ENCODE assay signal across 29 mouse cellular contexts in the genomic region with DNA sequence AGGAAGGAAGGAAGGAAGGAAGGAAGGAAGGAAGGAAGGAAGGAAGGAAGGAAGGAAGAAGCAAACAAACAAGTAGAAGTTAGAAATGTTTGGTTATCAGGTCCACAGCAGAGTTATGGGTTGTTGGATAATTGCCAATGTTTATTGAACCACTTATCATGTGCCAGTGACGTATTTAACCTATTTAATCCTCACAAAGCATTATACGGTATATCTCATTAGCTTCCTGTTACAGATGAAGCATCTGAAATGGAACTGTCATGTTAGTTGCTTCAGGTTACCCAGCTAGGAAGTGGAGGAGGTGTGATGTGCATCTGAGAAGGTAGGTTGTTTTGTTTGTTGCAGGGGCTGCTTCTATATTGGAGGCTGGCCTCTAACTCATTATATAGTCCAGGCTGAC. TPM values are rescaled to one million over a fixed set of nuclear protein-coding genes. Genes with fewer than 3 reads are reported as not detected.
A peak's percentile ranks its signal among the peaks of the same experiment; 100 is the strongest.
DNase-seq lines count a peak whose midpoint lies in the region; ATAC-seq and TF ChIP-seq lines count a peak whose summit lies in the region.
"Had no signal": no experiment of that assay in that cellular context is flagged by ENCODE, and none has a peak within 500 bp of the region (broad histone marks: within the 10 kb centered on the region; RNA-seq: fewer than 3 reads in every experiment).

No protein-coding gene starts in this region.

- no peak for ATAC-seq in liver, embryonic 12.5 days
- ATAC-seq in megakaryocyte progenitor cell, adult 5-6 weeks (replicated peaks; ENCODE audit: poor library complexity): peak; percentile 43; the same call in 1 of the 2 replicates
- ATAC-seq in cerebellum, adult (ENCODE audit: insufficient number of reproducible peaks, low FRiP score, low TSS enrichment): no peak
- ATAC-seq: activated CD4-positive, CD25-positive, alpha-beta regulatory T cell, adult 4 months; forebrain, embryonic 14.5 days; forebrain, embryonic 16.5 days; Patski had no signal

- H3K4me3 ChIP-seq in liver, adult 2 months (ENCODE audit: insufficient read depth, low read depth, low read length): peak overlapping the region; percentile 75
- H3K4me3 ChIP-seq in liver, embryonic 12.5 days: no peak overlapping the region
- H3K4me3 ChIP-seq in MEL (ENCODE audit: control insufficient read depth in 1 of 2, insufficient read depth in 1 of 2, low read depth in 2 of 2, low read length in 2 of 2): no peak overlapping the region
- H3K4me3 ChIP-seq: embryonic facial prominence, embryonic 13.5 days; embryonic facial prominence, embryonic 15.5 days; erythroblast, embryonic 14.5 days; forebrain, embryonic 10.5 days; forebrain, embryonic 12.5 days had no signal

- peaks cover 25% of the 10 kb centered on the region; the same call in 1 of the 2 replicates for H3K79me2 ChIP-seq in liver, adult 2 months (ENCODE audit: control insufficient read depth, insufficient read depth, low read length)
- H3K79me2 ChIP-seq in MEL (ENCODE audit: control insufficient read depth, insufficient read depth, low read length, poor library complexity): no peaks in the 10 kb centered on the region

- H3K27ac ChIP-seq in liver, adult 2 months (replicated peaks; ENCODE audit: insufficient read depth, low read depth, low read length): peak overlapping the region; percentile 92
- H3K27ac ChIP-seq in liver, embryonic 12.5 days: no peak overlapping the region
- H3K27ac ChIP-seq in MEL (ENCODE audit: control insufficient read depth, low read depth, low read length): no peak overlapping the region
- H3K27ac ChIP-seq: embryonic facial prominence, embryonic 13.5 days; embryonic facial prominence, embryonic 15.5 days; forebrain, embryonic 10.5 days; forebrain, embryonic 12.5 days had no signal

- no peaks in the 10 kb centered on the region for H3K27me3 ChIP-seq in liver, adult 2 months (ENCODE audit: control insufficient read depth, insufficient read depth, low read length)
- H3K27me3 ChIP-seq in liver, embryonic 12.5 days (replicated peaks): peaks cover 18% of the 10 kb centered on the region
- H3K27me3 ChIP-seq in MEL (ENCODE audit: control insufficient read depth in 1 of 2, insufficient read depth in 2 of 2, low read length in 2 of 2): no peaks in the 10 kb centered on the region

- no peak for TF ChIP-seq POLR2A in liver, adult 2 months (IDR thresholded peaks at IDR 0.05; ENCODE audit: extremely low read depth, insufficient read depth, low read length)
- no peak for TF ChIP-seq POLR2A in MEL (IDR thresholded peaks at IDR 0.05; ENCODE audit: control insufficient read depth in 1 of 2, insufficient read depth in 1 of 2, low read depth in 1 of 2, low read length in 2 of 2, poor library complexity in 1 of 2)

- peaks cover 5% of the 10 kb centered on the region; the same call in 1 of the 2 replicates for H3K36me3 ChIP-seq in liver, adult 2 months (ENCODE audit: control insufficient read depth, insufficient read depth, low read length)
- H3K36me3 ChIP-seq in liver, embryonic 12.5 days: no peaks in the 10 kb centered on the region
- peaks cover 0 to 6% of the 10 kb centered on the region in 2 experiments; a peak in 2 of 4 replicates for H3K36me3 ChIP-seq in MEL (ENCODE audit: control insufficient read depth in 1 of 2, insufficient read depth in 2 of 2, low read length in 2 of 2)
- H3K36me3 ChIP-seq: embryonic facial prominence, embryonic 13.5 days; embryonic facial prominence, embryonic 15.5 days; forebrain, embryonic 10.5 days; forebrain, embryonic 12.5 days had no signal

- no peak for TF ChIP-seq CTCF in liver, adult 2 months (IDR thresholded peaks at IDR 0.05; ENCODE audit: low read depth, low read length)
- TF ChIP-seq CTCF in MEL (IDR thresholded peaks at IDR 0.05 in 2 of 3, conservative IDR thresholded peaks at IDR 0.05 in 1 of 3; ENCODE audit: control insufficient read depth in 1 of 3, insufficient read depth in 1 of 3, low read depth in 2 of 3, low read length in 3 of 3, poor library complexity in 1 of 3, severe bottlenecking in 1 of 3): no peak

- TF ChIP-seq EP300 in MEL (IDR thresholded peaks at IDR 0.05; ENCODE audit: low read depth in 1 of 2, low read length in 2 of 2): no peak; a peak in 1 of 4 replicates

- peak overlapping the region; percentile 59 for H3K9ac ChIP-seq in liver, adult 2 months (ENCODE audit: low read depth, low read length)
- no peak overlapping the region for H3K9ac ChIP-seq in liver, embryonic 12.5 days
- no peak overlapping the region for H3K9ac ChIP-seq in MEL (ENCODE audit: control insufficient read depth, low read depth, low read length, poor library complexity, severe bottlenecking)
- H3K9ac ChIP-seq: embryonic facial prominence, embryonic 13.5 days; embryonic facial prominence, embryonic 15.5 days; forebrain, embryonic 12.5 days had no signal

- 11% methylated on average over 2 of the region's 2 CpGs for WGBS in liver, adult 2 months
- 65% methylated on average over 2 of the region's 2 CpGs for WGBS in liver, embryonic 12.5 days (ENCODE audit: insufficient replicate concordance)

- no peak overlapping the region for H3K4me2 ChIP-seq in liver, embryonic 12.5 days
- H3K4me2 ChIP-seq: embryonic facial prominence, embryonic 13.5 days; embryonic facial prominence, embryonic 15.5 days; forebrain, embryonic 12.5 days had no signal

- peaks cover 15% of the 10 kb centered on the region for H3K4me1 ChIP-seq in liver, adult 2 months (ENCODE audit: control insufficient read depth, insufficient read depth, low read length)
- peaks cover 19% of the 10 kb centered on the region; the same call in 1 of the 2 replicates for H3K4me1 ChIP-seq in liver, embryonic 12.5 days
- peaks cover 2 to 9% of the 10 kb centered on the region in 2 experiments; a peak in 3 of 4 replicates for H3K4me1 ChIP-seq in MEL (ENCODE audit: control insufficient read depth in 1 of 2, insufficient read depth in 2 of 2, low read length in 2 of 2)
- H3K4me1 ChIP-seq: embryonic facial prominence, embryonic 13.5 days; embryonic facial prominence, embryonic 15.5 days; forebrain, embryonic 10.5 days; forebrain, embryonic 12.5 days had no signal

- no peaks in the 10 kb centered on the region for H3K9me3 ChIP-seq in liver, embryonic 12.5 days (replicated peaks)
- H3K9me3 ChIP-seq in MEL (replicated peaks; ENCODE audit: insufficient read depth, low read length): no peaks in the 10 kb centered on the region
- H3K9me3 ChIP-seq: embryonic facial prominence, embryonic 13.5 days; embryonic facial prominence, embryonic 15.5 days; forebrain, embryonic 10.5 days; forebrain, embryonic 12.5 days had no signal

- no peak for TF ChIP-seq RAD21 in MEL (IDR thresholded peaks at IDR 0.05; ENCODE audit: low read depth, low read length)

- peak; percentile 47 for DNase-seq in liver, adult 2 months (ENCODE audit: extremely low read depth, low read depth, low spot score)
- peak; percentile 16 for DNase-seq in MEL (ENCODE audit: low read depth, low spot score)
- no peak for DNase-seq in kidney, adult 11 months
- DNase-seq: adrenal gland, adult 8-10 months; adrenal gland, postnatal 14 days; adrenal gland, postnatal 36 days; cerebellum, adult 11 months; cerebellum, adult 18-20 months; cerebellum, adult 8-10 months; cerebellum, adult 9-11 months; cerebellum, postnatal 14 days; cerebellum, postnatal 36 days; embryo, embryonic 11 days had no signal

TF ChIP-seq in MEL, 35 proteins besides CTCF, POLR2A, EP300 and RAD21 (continues in another document):
- TF ChIP-seq JUND (IDR thresholded peaks at IDR 0.05; ENCODE audit: low read depth, low read length) (no peak), MEF2A (IDR thresholded peaks at IDR 0.05; ENCODE audit: extremely low read depth, insufficient replicate concordance, low read depth, low read length, poor library complexity, severe bottlenecking) (no peak), MXI1 (IDR thresholded peaks at IDR 0.05; ENCODE audit: low read depth, low read length) (peak; percentile 54; the same call in 1 of the 2 replicates), BHLHE40 (IDR thresholded peaks at IDR 0.05; ENCODE audit: borderline replicate concordance, low read depth, low read length) (peak; percentile 61)

RNA-seq across cellular contexts. Expression of a gene that starts 4.0 kb away (rescaled TPM):
- total RNA-seq in liver, adult 2 months (2014; rRNA removed): 69.5 and 141 TPM in 2 replicates
- polyA plus RNA-seq in liver, adult 2 months (2012; rRNA removed): 198 and 251 TPM in 2 replicates
- polyA plus RNA-seq in liver, embryonic 12.5 days (2016; fragmentation: Nextera tagmentation; extraction: Ambion mirVana): 1.6 and 1.8 TPM in 2 replicates
- 1.8 and 2.5 TPM in 2 replicates for total RNA-seq in MEL (2012; rRNA removed)
- 1 to 10 TPM in 1 of 2 experiments, not detected in 1; 3.5 TPM for polyA plus RNA-seq in MEL (2012; ENCODE audit: insufficient read depth in 1 of 2, insufficient read length in 2 of 2, low read depth in 1 of 2, low replicate concordance in 2 of 2, missing spikeins in 1 of 2)
- total RNA-seq in megakaryocyte progenitor cell, adult 5-6 weeks (2015): 0.59 and 2.5 TPM in 2 replicates
- 0.75 and 2.2 TPM in 2 replicates for total RNA-seq in megakaryocyte progenitor cell, adult 5-6 weeks (2017)
- total RNA-seq: ES-E14 had no signal
- polyA plus RNA-seq: C2C12; embryonic facial prominence, embryonic 11.5 days; forebrain, embryonic 12.5 days; forebrain, embryonic 14.5 days; forebrain, embryonic 16.5 days; Patski had no signal

RNA-seq across cellular contexts. Expression of a gene that starts 16.6 kb away (rescaled TPM):
- total RNA-seq in liver, adult 2 months (2014; rRNA removed): 0.81 and 0.83 TPM in 2 replicates
- 1.2 and 1.6 TPM in 2 replicates for polyA plus RNA-seq in liver, adult 2 months (2012; rRNA removed)
- polyA plus RNA-seq in liver, embryonic 12.5 days (2016; fragmentation: Nextera tagmentation; extraction: Ambion mirVana): 7.2 and 8.1 TPM in 2 replicates
- 0.04 TPM in 1 of 2 replicates, not detected in the other for total RNA-seq in MEL (2012; rRNA removed)
- polyA plus RNA-seq in MEL (2012; ENCODE audit: insufficient read depth in 1 of 2, insufficient read length in 2 of 2, low read depth in 1 of 2, low replicate concordance in 2 of 2, missing spikeins in 1 of 2): under 1 TPM in 1 of 2 experiments, not detected in 1; 0.04 TPM
- 48.0 and 53.2 TPM in 2 replicates for total RNA-seq in megakaryocyte progenitor cell, adult 5-6 weeks (2015)
- total RNA-seq in megakaryocyte progenitor cell, adult 5-6 weeks (2017): 21.5 and 26.3 TPM in 2 replicates
- polyA plus RNA-seq: C2C12, Patski had no signal

RNA-seq across cellular contexts. Expression of a gene that starts 30.8 kb away (rescaled TPM):
- 1.8 and 2.7 TPM in 2 replicates for total RNA-seq in liver, adult 2 months (2014; rRNA removed)
- 10.4 and 14.0 TPM in 2 replicates for polyA plus RNA-seq in liver, adult 2 months (2012; rRNA removed)
- polyA plus RNA-seq in liver, embryonic 12.5 days (2016; fragmentation: Nextera tagmentation; extraction: Ambion mirVana): 13.3 and 14.8 TPM in 2 replicates
- 4.4 and 5.6 TPM in 2 replicates for total RNA-seq in MEL (2012; rRNA removed)
- 10 to 100 TPM in 1 of 2 experiments, not detected in 1; 44.1 TPM for polyA plus RNA-seq in MEL (2012; ENCODE audit: insufficient read depth in 1 of 2, insufficient read length in 2 of 2, low read depth in 1 of 2, low replicate concordance in 2 of 2, missing spikeins in 1 of 2)
- 31.1 and 35.7 TPM in 2 replicates for total RNA-seq in megakaryocyte progenitor cell, adult 5-6 weeks (2015)
- 4.0 and 5.1 TPM in 2 replicates for total RNA-seq in megakaryocyte progenitor cell, adult 5-6 weeks (2017)

RNA-seq across cellular contexts. Expression of a gene that starts 32.5 kb away (rescaled TPM):
- 0.18 and 0.47 TPM in 2 replicates for total RNA-seq in liver, adult 2 months (2014; rRNA removed)
- 0.49 and 0.67 TPM in 2 replicates for polyA plus RNA-seq in liver, adult 2 months (2012; rRNA removed)
- 0.32 and 0.50 TPM in 2 replicates for polyA plus RNA-seq in liver, embryonic 12.5 days (2016; fragmentation: Nextera tagmentation; extraction: Ambion mirVana)
- not detected in 2 replicates for total RNA-seq in MEL (2012; rRNA removed)
- not detected for polyA plus RNA-seq in MEL (2012; ENCODE audit: insufficient read depth in 1 of 2, insufficient read length in 2 of 2, low read depth in 1 of 2, low replicate concordance in 2 of 2, missing spikeins in 1 of 2)
- total RNA-seq in megakaryocyte progenitor cell, adult 5-6 weeks (2015): 0.17 TPM in 1 of 2 replicates, not detected in the other
- total RNA-seq in megakaryocyte progenitor cell, adult 5-6 weeks (2017): 0.42 and 0.81 TPM in 2 replicates
- total RNA-seq: adrenal gland, adult 18-20 months; adrenal gland, adult 8-10 months; adrenal gland, postnatal 14 days; adrenal gland, postnatal 36 days had no signal
- polyA plus RNA-seq: Patski had no signal

Comparison
In these comparisons a context has a peak if more than half of its experiments do, and no peak if none do; other contexts are left out.
1. RNA of a gene that starts 4.0 kb away (total RNA-seq): 69.5 to 141 TPM in liver, adult 2 months; 0.59 to 2.5 TPM in megakaryocyte progenitor cell, adult 5-6 weeks and 1.8 to 2.5 TPM in MEL; every median in the first group is over 10 times any median in the second.
2. RNA of a gene that starts 16.6 kb away (total RNA-seq): 21.5 to 53.2 TPM in megakaryocyte progenitor cell, adult 5-6 weeks; 0.81 to 0.83 TPM in liver, adult 2 months and 0.04 TPM in MEL; every median in the first group is over 10 times any median in the second.